Mouse (Mus musculus): Measurements from ENCODE around the gene Srsy.
"Not testable (repeated sequence)": the region's sequence is repeated elsewhere in the genome, so short reads cannot be mapped to it uniquely, and the experiment has no call there.

Srsy gene

GRCm38 (mm10) chrY:17937230-17937629 lies at the start of gene Srsy:
Gene Srsy (minus strand): TSS chrY:17937330.
- not testable (repeated sequence) for DNase-seq (ENCODE audit: low spot score in 2 of 2)

Measured in left cerebral cortex, adult 9 months (tissue).